Mouse (Mus musculus) adrenal gland, adult 2 months (tissue): ENCODE results near the gene Fam219b. TPM values are rescaled to one million over a fixed set of nuclear protein-coding genes. Genes with fewer than 3 reads are reported as not detected.

Experiments
- DNase-seq: peaks from one replicate; pipeline ENCODE4 v3.0.0; 2021
- polyA plus RNA-seq: library from polyadenylated mRNA; depleted of rRNA; stranded (reverse); fragments of >200 nt; gene quantifications from 2 replicates; pipeline ENCODE4 v1.2.3, GENCODE M21; 2012; rRNA removed
- total RNA-seq, 2 experiments: library from RNA; stranded (reverse); gene quantifications; 2 replicates each; pipeline ENCODE4 v1.2.3; 2021

Fam219b gene
- total and polyA plus RNA-seq, 3 experiments, result 19.3 to 61.8 (median 33.8) TPM

GRCm38 (mm10) chr9:57564609-57565008 is 27.3 kb downstream of the Fam219b start:
- DNase-seq, result no peak

DNA sequence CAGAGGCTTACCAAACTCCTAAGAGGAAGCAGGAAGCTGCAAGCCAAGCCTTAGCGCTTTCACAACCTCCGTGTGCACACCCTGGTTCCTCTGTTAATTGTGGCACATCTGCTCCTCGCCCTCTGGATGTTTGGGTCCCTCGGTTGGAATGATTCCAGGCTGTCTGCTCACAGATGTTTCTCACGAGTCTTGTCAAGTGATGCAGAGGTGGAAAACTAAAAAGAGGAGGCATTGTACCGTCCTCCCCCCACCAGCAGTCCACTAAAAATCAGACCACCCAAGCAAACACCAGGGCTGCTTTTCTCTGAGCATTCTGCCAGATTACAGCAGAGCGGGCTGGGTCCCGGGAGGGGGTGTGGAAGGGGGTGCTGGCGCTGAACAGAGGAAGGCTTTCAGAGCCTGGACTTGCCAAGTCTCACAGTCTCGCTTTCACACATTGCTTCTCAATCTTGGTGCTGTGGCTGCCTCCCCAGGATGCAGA is 28.5 kb downstream of the Fam219b start:
- DNase-seq, result no peak

DNA sequence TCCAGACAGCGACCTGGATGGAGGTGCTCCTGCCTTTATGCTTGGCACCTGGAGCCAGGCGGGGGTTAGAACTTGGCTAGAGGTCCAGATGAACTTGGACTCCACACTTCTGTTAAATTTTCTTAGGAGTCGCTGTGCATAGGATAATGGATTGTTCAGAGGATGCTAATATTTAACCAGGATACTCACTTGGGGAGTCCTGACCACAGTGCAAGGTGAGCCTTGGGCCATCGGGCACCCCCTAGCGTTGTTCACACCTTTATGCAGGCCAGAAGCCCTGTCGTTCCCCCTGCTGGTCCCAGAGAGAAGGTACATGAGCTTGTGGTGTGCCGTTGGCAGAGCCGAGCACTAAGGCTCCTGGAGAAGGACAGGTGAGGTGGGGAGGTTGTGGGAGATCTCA is 29.5 kb downstream of the Fam219b start:
- DNase-seq, result no peak

DNA sequence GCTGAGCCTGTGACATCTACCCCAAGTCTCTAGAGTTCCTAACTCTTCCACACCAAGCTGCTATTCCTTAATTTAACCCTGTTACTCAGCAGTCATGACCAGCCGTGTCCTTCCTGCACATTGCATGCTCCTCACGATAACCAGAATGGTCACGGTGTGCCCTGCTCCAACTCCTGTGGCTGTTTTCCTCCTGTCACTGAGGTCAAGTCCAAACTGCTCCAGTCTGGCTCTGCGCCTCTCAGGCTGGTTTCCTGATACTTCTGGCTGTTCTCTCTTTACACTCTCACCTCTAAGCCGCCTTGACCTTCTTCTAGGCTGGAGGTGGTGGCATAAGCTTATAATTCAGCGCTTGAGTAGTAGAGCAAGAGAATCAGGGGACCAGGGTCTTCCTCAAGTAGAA is 31.2 kb downstream of the Fam219b start:
- DNase-seq, result no peak

DNA sequence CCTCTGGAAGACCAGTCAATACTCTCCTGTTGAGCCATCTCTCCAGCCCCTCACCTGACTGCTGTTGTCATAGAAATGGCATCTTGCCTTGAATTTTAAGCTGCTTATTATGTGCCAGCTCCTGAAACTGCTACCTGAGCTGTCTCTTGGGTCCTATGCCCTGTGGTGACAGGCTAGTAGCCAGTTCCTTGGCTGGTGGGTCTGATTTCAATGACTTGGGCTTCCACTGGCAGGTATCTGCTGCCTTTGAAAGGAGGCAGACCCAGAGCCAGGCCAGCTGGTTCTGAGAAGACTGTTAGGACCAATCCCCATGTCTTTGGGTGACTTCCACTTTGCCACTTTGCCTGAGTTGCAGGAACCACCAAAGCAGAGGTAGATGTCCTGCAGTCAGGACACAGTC is 37.1 kb downstream of the Fam219b start:
- DNase-seq, result no peak

DNA sequence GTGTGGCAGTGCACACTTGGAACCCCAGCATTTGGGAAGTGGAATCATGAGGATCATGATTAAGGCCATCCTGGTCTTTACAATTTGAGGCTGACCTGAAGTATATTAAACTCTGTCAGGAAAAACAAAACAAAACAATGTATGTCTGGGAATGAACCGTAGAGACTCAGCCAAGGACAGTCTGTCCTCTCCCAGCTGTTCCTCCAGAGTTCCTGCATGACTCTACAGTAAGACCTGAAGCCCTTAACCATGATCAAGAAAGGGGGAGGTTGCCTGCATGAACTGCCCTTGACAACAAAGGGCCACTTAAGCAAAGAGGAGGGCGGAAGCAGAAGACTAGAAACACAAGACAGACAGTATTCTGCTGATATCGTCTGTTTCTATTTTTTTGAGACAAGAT is 38.2 kb downstream of the Fam219b start:
- DNase-seq, result no peak

- no peak for DNase-seq
Observed at GRCm38 (mm10) chr9:57577144-57577849, 40.0 kb downstream of the Fam219b start.

DNA sequence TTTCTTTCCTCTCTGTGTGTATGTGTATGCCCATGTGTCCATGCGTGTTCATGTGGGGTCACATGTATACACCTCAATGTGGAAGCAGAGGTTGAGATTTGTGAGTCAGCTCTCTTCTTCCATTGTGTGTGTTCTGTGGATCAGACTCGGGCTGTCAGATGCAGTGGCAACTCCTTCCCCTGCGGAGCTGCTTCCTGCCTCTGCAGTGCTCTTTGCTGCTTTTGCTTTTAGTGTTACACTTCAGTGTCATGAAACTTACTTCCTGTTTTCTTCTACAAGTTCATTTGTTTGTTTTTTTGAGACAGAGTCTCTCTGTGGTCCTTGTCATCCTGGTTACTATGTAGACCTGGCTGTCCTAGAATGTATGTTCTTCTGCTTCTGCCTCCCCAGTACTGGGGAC is 47.7 kb downstream of the Fam219b start:
- no peak for DNase-seq

DNA sequence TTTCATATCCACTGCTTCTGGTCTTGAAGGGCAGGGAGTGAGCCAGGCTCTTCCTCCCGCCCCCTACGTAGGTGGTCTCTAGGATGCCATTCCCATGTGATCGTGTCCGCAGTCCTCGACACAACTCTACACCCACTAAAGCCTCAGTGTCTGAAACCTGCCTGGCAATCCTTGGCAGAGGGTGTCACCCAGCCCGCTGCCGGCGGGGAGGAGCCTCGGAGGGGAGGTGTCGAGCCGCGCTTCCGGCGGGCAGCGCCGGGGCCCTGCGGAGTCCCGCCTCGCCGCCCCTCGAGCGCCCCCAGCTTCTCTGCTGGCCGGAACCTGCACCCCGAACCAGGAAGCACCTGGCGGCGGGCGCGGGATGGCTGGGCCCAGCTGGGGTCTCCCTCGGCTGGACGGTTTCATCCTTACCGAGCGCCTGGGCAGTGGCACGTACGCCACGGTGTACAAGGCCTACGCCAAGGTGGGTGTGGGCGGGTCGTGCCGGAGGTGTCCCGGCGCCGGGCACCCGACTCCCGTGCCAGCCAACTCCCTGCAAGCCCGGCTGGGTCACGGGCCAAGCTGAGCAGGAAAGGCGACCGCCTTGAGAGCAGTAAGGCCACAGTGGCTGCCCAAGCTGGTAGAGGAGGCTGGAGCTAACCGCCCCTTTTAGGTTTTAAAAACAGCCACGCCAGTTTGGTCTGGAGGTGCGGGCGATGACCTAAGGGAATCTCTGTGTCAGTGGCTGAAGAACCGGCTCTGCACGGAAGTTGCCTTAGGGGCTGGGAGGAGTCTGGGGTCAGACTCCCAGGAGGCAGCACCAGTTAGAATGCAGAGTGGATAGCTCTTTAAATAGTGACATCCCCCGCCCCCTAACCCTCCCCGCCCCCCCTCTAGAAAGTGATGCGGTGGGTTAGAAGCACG is 52.1 kb downstream of the Fam219b start, which contains the start of gene Ulk3:
Gene Ulk3 (plus strand): TSS at position 229 of the 903 bp plus-strand sequence.
- peak; percentile 92 for DNase-seq

DNA sequence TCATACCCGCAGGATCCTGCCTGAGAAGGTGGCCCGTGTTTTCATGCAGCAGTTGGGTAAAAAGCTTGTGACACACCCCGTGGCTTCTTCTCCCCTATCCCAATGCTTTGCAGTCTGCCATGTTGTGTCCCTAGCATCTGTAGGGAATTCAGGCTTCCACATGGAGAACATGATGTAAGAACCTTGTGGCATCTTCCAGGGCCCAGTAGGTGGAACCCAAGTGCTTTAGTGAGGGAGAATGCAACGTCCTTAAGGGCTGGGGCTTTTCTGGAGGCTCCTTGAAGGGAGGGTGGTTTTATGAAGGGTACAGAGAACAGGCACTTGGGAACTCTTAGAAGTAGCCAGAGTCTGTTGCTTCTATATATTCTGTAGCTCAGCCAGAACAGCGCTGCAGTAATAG is 53.4 kb downstream of the Fam219b start:
- DNase-seq, result no peak

Other genes starting within 250 kb of the Fam219b start
- 10 to 100 TPM; 21.7 to 21.9 TPM for gene Ppcdc, start 97.4 kb upstream of the Fam219b start, total RNA-seq
- 38.0 and 43.9 TPM in 2 replicates for gene Ppcdc, start 97.4 kb upstream of the Fam219b start, polyA plus RNA-seq
- 10 to 100 TPM in 1 of 2 experiments, 1 to 10 TPM in 1; 8.4 to 18.1 TPM for gene Scamp5, start 69.5 kb upstream of the Fam219b start, total RNA-seq
- gene Scamp5, start 69.5 kb upstream of the Fam219b start, polyA plus RNA-seq, result 21.0 and 21.7 TPM in 2 replicates
- gene Rpp25, start 33.5 kb upstream of the Fam219b start, total RNA-seq, result 1 to 10 TPM; 1.6 to 5.8 TPM
- 6.1 and 6.3 TPM in 2 replicates for gene Rpp25, start 33.5 kb upstream of the Fam219b start, polyA plus RNA-seq
- 100 to 1,000 TPM; 430 to 653 TPM for gene Cox5a, start 16.3 kb upstream of the Fam219b start, total RNA-seq
- gene Cox5a, start 16.3 kb upstream of the Fam219b start, polyA plus RNA-seq, result 880 and 1,121 TPM in 2 replicates
- 10 to 100 TPM; 35.6 to 41.8 TPM for gene Mpi, start 15.2 kb downstream of the Fam219b start, total RNA-seq
- 23.1 and 29.0 TPM in 2 replicates for gene Mpi, start 15.2 kb downstream of the Fam219b start, polyA plus RNA-seq
- gene Scamp2, start 23.4 kb downstream of the Fam219b start, total RNA-seq, result 10 to 100 TPM; 65.7 to 72.3 TPM
- 81.1 and 94.0 TPM in 2 replicates for gene Scamp2, start 23.4 kb downstream of the Fam219b start, polyA plus RNA-seq
- 10 to 100 TPM; 11.0 to 14.7 TPM for gene Ulk3, start 51.9 kb downstream of the Fam219b start, total RNA-seq
- 20.7 and 23.0 TPM in 2 replicates for gene Ulk3, start 51.9 kb downstream of the Fam219b start, polyA plus RNA-seq
- not detected for gene Cplx3, start 68.8 kb downstream of the Fam219b start, total RNA-seq
- not detected in 2 replicates for gene Cplx3, start 68.8 kb downstream of the Fam219b start, polyA plus RNA-seq
- gene Lman1l, start 83.2 kb downstream of the Fam219b start, total RNA-seq, result not detected
- not detected in 2 replicates for gene Lman1l, start 83.2 kb downstream of the Fam219b start, polyA plus RNA-seq
- 10 to 100 TPM; 61.1 to 95.5 TPM for gene Csk, start 116.1 kb downstream of the Fam219b start, total RNA-seq
- 75.0 and 80.2 TPM in 2 replicates for gene Csk, start 116.1 kb downstream of the Fam219b start, polyA plus RNA-seq
- gene Cyp1a2, start 146.2 kb downstream of the Fam219b start, total RNA-seq, result 1 to 10 TPM in 1 of 2 experiments, not detected in 1; 1.6 TPM
- 0.24 TPM in 1 of 2 replicates, not detected in the other for gene Cyp1a2, start 146.2 kb downstream of the Fam219b start, polyA plus RNA-seq
- under 1 TPM; 0.28 to 0.61 TPM for gene Cyp1a1, start 150.4 kb downstream of the Fam219b start, total RNA-seq
- 0.07 and 0.18 TPM in 2 replicates for gene Cyp1a1, start 150.4 kb downstream of the Fam219b start, polyA plus RNA-seq
- 1 to 10 TPM; 7.6 to 7.8 TPM for gene Edc3, start 171.0 kb downstream of the Fam219b start, total RNA-seq
- 5.3 and 5.5 TPM in 2 replicates for gene Edc3, start 171.0 kb downstream of the Fam219b start, polyA plus RNA-seq
- gene Clk3, start 228.3 kb downstream of the Fam219b start, total RNA-seq, result 10 to 100 TPM; 52.2 to 87.8 TPM
- gene Clk3, start 228.3 kb downstream of the Fam219b start, polyA plus RNA-seq, result 45.7 and 60.6 TPM in 2 replicates